Mouse (Mus musculus) heart, embryonic 14.5 days (tissue): Measurements from ENCODE around the gene Jagn1. TPM values are rescaled to one million over a fixed set of nuclear protein-coding genes. Genes with fewer than 3 reads are reported as not detected.

Experiments used
- ATAC-seq: fragments of 200-750 bp; cut with Nextera tagmentation; 2 replicates; pipeline ENCODE4 v1.8.0; 2017; ENCODE audit warnings: low read depth, moderate TSS enrichment; ENCODE audit not compliant: insufficient number of reproducible peaks, insufficient read depth, low FRiP score
- H3K27ac ChIP-seq, 2 experiments: fragments of 200-500 bp in 1 of 2; fragments of 300-500 bp in 1 of 2; sonication (generic) in 1 of 2; replicated peaks in 1 of 2; 2 replicates each; pipeline ENCODE4 v1.5.1; 2012 to 2014; ENCODE audit warnings: low read depth in 2 of 2, low read length in 2 of 2, control low read depth in 1 of 2, mild to moderate bottlenecking in 1 of 2, mixed read lengths in 1 of 2; ENCODE audit not compliant: control insufficient read depth in 1 of 2, insufficient read depth in 1 of 2
- H3K27me3 ChIP-seq: fragments of 300-500 bp; sonication (generic); 2 replicates; pipeline ENCODE4 v1.6.1; 2014; ENCODE audit warnings: mild to moderate bottlenecking, low read length, control low read depth; ENCODE audit not compliant: control insufficient read depth, insufficient read depth
- H3K36me3 ChIP-seq: fragments of 300-500 bp; sonication (generic); 2 replicates; pipeline ENCODE4 v1.6.1; 2014; ENCODE audit warnings: mild to moderate bottlenecking, control low read depth, low read length, mixed read lengths; ENCODE audit not compliant: control insufficient read depth, insufficient read depth
- H3K4me1 ChIP-seq, 2 experiments: fragments of 200-500 bp in 1 of 2; fragments of 300-500 bp in 1 of 2; sonication (generic) in 1 of 2; 2 replicates each; pipeline ENCODE4 v1.6.1; 2012 to 2014; ENCODE audit warnings: low read length in 2 of 2, control low read depth in 1 of 2, mixed read lengths in 1 of 2; ENCODE audit not compliant: control insufficient read depth in 2 of 2, insufficient read depth in 2 of 2
- H3K4me2 ChIP-seq: fragments of 300-500 bp; sonication (generic); 2 replicates; pipeline ENCODE4 v1.6.1; 2014; ENCODE audit warnings: mild to moderate bottlenecking, low read length
- H3K4me3 ChIP-seq, 2 experiments: fragments of 200-500 bp in 1 of 2; fragments of 300-500 bp in 1 of 2; sonication (generic) in 1 of 2; 2 replicates each; pipeline ENCODE4 v1.5.1; 2012 to 2014; ENCODE audit warnings: low read length in 2 of 2, mild to moderate bottlenecking in 2 of 2, control low read depth in 1 of 2, low read depth in 1 of 2, moderate library complexity in 1 of 2; ENCODE audit not compliant: control insufficient read depth in 1 of 2, insufficient read depth in 1 of 2
- H3K9ac ChIP-seq: fragments of 300-500 bp; sonication (generic); 2 replicates; pipeline ENCODE4 v1.6.1; 2014; ENCODE audit warnings: mild to moderate bottlenecking, low read length
- H3K9me3 ChIP-seq: fragments of 300-500 bp; sonication (generic); 2 replicates; pipeline ENCODE4 v1.6.1; 2016; ENCODE audit warnings: low read length, control low read depth; ENCODE audit not compliant: control insufficient read depth
- WGBS: fragments of 180-500 bp; shearing (Covaris S2); extraction: QIAGEN DNeasy Blood & Tissue Kit; methylation state at CpG from one replicate; pipeline ENCODE4 v1.1.7; 2014; 5-methylcytosine and 5-hydroxymethylcytosine counted together
- polyA plus RNA-seq: library from polyadenylated mRNA; unstranded; fragments of >200 nt; fragmentation: Nextera tagmentation; extraction: Ambion mirVana; gene quantifications from 2 replicates; pipeline ENCODE4 v1.2.1, GENCODE M21; 2014

Jagn1 gene
- polyA plus RNA-seq, 1 experiment from 2014 or later = 54.2 TPM

DNA sequence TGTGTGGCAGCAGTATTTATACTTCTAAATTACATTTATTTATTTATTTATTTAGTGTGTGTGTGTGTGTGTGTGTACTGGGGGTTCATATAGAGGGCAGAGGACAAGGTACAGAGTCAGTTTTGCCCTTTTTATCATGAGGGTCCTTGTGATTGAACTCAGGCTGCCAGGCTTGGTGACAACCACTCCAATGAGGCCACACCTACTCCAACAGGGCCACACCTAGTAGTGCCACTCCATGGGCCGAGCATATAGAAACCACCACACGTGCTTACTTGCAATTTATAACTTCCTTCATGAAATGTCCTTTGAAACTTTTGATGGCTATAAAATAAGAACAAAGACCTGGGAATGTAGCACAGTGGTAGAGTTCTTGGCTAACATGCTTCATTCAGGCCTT is 30.9 kb downstream of the Jagn1 start:
- Histone ChIP-seq H3K4me2 (no peak overlapping the region), H3K9ac (no peak overlapping the region), H3K27me3 (peaks cover 21% of the 10 kb centered on the region; the same call in 1 of the 2 replicates), H3K9me3 (no peaks in the 10 kb centered on the region), H3K4me1 (peaks cover 16 to 20% of the 10 kb centered on the region in 2 experiments), H3K27ac (no peak overlapping the region), H3K4me3 (no peak overlapping the region), H3K36me3 (no peaks in the 10 kb centered on the region)
- 71% methylated on average over 2 of the region's 2 CpGs for WGBS
- ATAC-seq = no peak

DNA sequence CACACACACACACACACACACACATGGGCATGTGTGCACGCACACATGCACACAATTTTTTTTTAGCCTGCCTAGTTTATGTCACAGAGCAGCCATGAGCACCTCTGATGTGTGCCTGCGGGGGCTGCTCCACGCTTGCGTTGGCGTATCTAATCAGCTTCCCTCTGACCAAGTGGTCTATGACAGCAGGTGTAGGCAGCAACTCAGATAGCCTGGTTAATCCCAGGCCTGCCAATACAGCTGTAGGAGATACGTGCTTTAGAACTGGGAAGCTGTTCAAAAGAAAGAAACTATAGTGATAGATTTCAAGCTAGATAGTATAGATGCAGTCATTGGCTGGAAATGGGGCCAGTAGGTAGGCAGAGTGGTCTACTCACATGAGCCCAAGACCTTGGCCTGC is 31.3 kb downstream of the Jagn1 start:
- Histone ChIP-seq H3K4me3 (no peak overlapping the region), H3K27me3 (peaks cover 21% of the 10 kb centered on the region; the same call in 1 of the 2 replicates), H3K4me2 (no peak overlapping the region), H3K9ac (no peak overlapping the region), H3K36me3 (no peaks in the 10 kb centered on the region), H3K9me3 (no peaks in the 10 kb centered on the region), H3K27ac (no peak overlapping the region), H3K4me1 (peaks cover 16 to 20% of the 10 kb centered on the region in 2 experiments)
- 58% methylated on average over 6 of the region's 6 CpGs for WGBS
- no peak for ATAC-seq

DNA sequence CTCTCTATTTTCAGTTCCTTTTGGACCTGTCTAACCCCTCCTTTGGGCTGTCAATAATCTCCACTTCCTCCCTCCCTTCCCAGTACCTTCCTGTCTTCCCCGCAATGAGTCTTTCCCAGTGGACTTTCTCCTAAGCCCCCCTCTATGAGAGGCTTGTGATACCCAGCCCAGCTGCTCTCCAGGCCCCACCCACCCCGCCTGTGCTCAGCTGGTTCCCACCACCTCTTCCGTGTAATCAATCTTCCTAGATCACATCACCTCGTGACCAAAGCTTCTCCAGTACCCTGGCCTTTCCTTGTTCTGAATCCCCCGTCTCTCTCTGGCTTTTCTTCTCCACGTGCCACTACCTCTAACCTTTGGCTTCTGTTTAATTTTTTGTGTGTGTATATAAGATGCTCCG is 35.0 kb downstream of the Jagn1 start:
- peaks cover 9 to 17% of the 10 kb centered on the region in 2 experiments for H3K4me1 ChIP-seq
- H3K36me3 ChIP-seq = no peaks in the 10 kb centered on the region
- peaks cover 13% of the 10 kb centered on the region; the same call in 1 of the 2 replicates for H3K27me3 ChIP-seq
- WGBS = 53% methylated on average over 7 of the region's 7 CpGs
- ATAC-seq = no peak
- H3K9ac ChIP-seq = no peak overlapping the region
- no peak overlapping the region for H3K4me3 ChIP-seq
- H3K4me2 ChIP-seq = no peak overlapping the region
- no peak overlapping the region for H3K27ac ChIP-seq
- H3K9me3 ChIP-seq = no peaks in the 10 kb centered on the region

DNA sequence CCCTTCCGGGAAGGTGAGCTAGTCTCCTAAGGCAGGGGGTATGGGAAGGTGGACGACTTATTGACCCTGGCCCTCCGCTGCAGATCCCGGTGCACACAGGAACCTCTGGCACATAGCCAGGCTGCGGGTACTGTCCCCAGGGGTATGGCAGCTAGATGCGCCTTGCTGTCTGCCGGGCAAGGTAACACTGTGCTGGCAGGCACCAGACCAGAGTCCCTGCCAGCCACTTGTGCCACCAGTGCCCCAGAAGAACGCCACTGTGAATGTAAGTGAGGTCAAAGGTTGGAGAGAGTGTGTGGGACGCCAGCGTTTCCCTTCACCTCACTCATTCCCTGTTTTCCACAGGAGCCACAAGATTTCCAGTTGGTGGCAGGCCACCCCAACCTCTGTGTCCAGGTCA is 36.5 kb downstream of the Jagn1 start:
- Histone ChIP-seq H3K4me2 (no peak overlapping the region), H3K4me1 (peaks cover 11 to 19% of the 10 kb centered on the region in 2 experiments), H3K27ac (no peak overlapping the region), H3K4me3 (no peak overlapping the region), H3K36me3 (no peaks in the 10 kb centered on the region), H3K27me3 (peaks cover 13% of the 10 kb centered on the region; the same call in 1 of the 2 replicates), H3K9me3 (no peaks in the 10 kb centered on the region), H3K9ac (no peak overlapping the region)
- 80% methylated on average over 10 of the region's 10 CpGs for WGBS
- ATAC-seq = no peak

DNA sequence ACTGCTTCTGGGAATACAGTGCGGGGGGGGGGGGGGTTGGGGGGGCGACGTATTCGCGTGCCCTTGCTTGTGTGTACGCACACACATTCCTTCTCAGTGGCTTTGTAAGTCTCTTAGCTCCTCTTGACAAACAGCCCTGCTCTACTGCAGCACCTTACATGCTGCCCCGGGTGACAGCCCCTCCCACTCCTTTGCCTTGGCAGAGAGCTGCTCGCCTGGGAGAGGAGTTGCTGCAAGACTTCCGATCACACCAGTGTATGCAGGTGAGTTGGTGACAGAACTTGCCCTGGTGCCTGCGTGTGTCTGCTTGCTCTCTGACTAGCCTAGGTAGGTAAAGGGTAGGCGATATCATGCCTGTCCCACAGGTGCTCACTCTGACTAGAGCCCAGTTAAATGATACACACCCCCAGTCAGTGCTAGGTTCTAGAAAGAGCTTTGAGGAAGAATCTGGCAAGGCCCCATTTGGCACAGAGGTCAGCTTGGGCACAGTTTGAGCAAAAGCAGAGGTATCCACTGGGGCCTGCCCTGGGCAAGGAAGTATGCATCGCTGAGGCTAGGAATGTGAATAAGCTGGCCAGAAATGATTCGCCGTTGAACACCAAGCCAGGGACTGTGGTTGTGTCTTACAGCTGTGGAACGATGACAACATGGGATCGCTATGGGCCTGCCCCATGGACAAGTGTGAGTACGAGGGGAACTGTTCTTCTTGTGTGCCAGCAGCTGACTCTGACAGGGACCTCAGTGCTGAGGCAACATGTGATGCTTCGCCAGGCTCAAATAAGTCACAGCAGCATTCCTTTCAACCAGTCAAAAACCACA is 38.4 kb downstream of the Jagn1 start:
- Histone ChIP-seq H3K27me3 (peaks cover 12% of the 10 kb centered on the region; the same call in 1 of the 2 replicates), H3K36me3 (0 out of 2 replicates have a peak, but pooled peaks cover 2% of the 10 kb centered on the region), H3K4me3 (no peak overlapping the region), H3K4me1 (peaks cover 16 to 27% of the 10 kb centered on the region in 2 experiments), H3K4me2 (no peak overlapping the region), H3K27ac (peak overlapping the region; percentile 33 to 61; a peak in 3 of 4 replicates), H3K9me3 (no peaks in the 10 kb centered on the region), H3K9ac (no peak overlapping the region)
- no peak for ATAC-seq
- 45% methylated on average over 18 of the region's 18 CpGs for WGBS

DNA sequence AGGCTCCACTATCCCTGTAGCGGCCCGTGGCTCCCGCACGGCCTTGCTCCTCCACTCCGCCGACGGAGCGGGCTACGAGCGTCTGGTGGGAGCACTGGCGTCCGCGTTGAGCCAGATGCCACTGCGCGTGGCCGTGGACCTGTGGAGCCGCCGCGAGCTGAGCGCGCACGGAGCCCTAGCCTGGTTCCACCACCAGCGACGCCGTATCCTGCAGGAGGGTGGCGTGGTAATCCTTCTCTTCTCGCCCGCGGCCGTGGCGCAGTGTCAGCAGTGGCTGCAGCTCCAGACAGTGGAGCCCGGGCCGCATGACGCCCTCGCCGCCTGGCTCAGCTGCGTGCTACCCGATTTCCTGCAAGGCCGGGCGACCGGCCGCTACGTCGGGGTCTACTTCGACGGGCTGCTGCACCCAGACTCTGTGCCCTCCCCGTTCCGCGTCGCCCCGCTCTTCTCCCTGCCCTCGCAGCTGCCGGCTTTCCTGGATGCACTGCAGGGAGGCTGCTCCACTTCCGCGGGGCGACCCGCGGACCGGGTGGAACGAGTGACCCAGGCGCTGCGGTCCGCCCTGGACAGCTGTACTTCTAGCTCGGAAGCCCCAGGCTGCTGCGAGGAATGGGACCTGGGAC is 40.2 kb downstream of the Jagn1 start:
- H3K4me1 ChIP-seq = peaks cover 16 to 27% of the 10 kb centered on the region in 2 experiments
- H3K27ac ChIP-seq = peak overlapping the region; percentile 70 to 86
- peak overlapping the region; percentile 79 for H3K4me2 ChIP-seq
- H3K27me3 ChIP-seq = peaks cover 4% of the 10 kb centered on the region; the same call in 1 of the 2 replicates
- ATAC-seq = peak; percentile 24; the same call in 1 of the 2 replicates
- no peaks in the 10 kb centered on the region for H3K9me3 ChIP-seq
- peaks cover 9% of the 10 kb centered on the region; the same call in 1 of the 2 replicates for H3K36me3 ChIP-seq
- peak overlapping the region; percentile 78 for H3K9ac ChIP-seq
- peak overlapping the region; percentile 60 to 69 for H3K4me3 ChIP-seq
- 1% methylated on average over 65 of the region's 65 CpGs for WGBS

DNA sequence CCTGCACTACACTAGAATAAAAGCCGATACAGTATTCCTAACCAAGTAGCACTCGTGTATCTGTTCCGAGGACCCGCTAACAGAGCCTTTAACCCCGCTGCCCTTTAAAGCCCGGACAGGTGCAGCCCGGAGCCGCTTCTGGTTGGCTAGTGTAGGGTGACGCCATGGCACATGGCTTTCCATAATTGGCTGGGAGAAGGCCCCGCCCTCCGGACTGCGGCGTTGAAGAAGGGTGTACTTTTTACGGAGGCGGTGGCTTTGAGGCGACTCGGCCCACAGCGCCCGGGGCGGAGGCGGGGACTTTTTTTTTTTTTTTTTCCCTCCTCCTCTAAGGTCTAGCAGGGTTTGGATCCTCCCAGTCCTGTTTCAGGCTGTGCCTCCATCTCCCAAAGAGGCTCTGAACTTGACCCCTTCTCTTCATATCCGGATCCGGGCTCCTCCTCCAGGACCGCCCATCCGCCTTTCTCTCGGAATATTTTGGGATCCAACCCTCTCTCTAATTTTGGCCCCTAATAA is 40.8 kb downstream of the Jagn1 start, which contains the start of gene Creld1:
Gene Creld1 (plus strand): TSS at position 198 of the 516 bp plus-strand sequence.
- no peaks in the 10 kb centered on the region for H3K9me3 ChIP-seq
- H3K36me3 ChIP-seq = peaks cover 15% of the 10 kb centered on the region
- peak within 1 kb of the TSS; percentile 60 to 69 for H3K4me3 ChIP-seq
- peak within 1 kb of the TSS; percentile 70 to 86 for H3K27ac ChIP-seq
- WGBS = under 1% methylated on average over 25 of the region's 26 CpGs
- H3K27me3 ChIP-seq = peaks cover 4% of the 10 kb centered on the region; the same call in 1 of the 2 replicates
- H3K4me2 ChIP-seq = peak within 1 kb of the TSS; percentile 79
- ATAC-seq = peak; percentile 95
- peaks cover 16 to 27% of the 10 kb centered on the region in 2 experiments for H3K4me1 ChIP-seq
- H3K9ac ChIP-seq = peak within 1 kb of the TSS; percentile 78
